Mouse (Mus musculus) myocyte (in vitro differentiated cells): Measurements from ENCODE around the gene Ndufb2. TPM values are rescaled to one million over a fixed set of nuclear protein-coding genes. Genes with fewer than 3 reads are reported as not detected.

ENCODE experiments used
- H3K27me3 ChIP-seq: one replicate; pipeline ENCODE4 v1.6.1; 2011; ENCODE audit not compliant: control insufficient read depth, insufficient read depth, insufficient read length
- H3K36me3 ChIP-seq: one replicate; pipeline ENCODE4 v1.6.1; 2011; ENCODE audit not compliant: control insufficient read depth, insufficient read depth
- H3K4me2 ChIP-seq: one replicate; pipeline ENCODE4 v1.6.1; 2011; ENCODE audit warnings: low read depth, control low read depth
- H3K4me3 ChIP-seq: one replicate; pipeline ENCODE4 v1.5.1; 2011; ENCODE audit warnings: mild to moderate bottlenecking, control low read depth, moderate library complexity
- H3K79me2 ChIP-seq: one replicate; pipeline ENCODE4 v1.6.1; 2011; ENCODE audit not compliant: control insufficient read depth, insufficient read depth
- H3ac ChIP-seq: one replicate; pipeline ENCODE4 v1.6.1; 2011; ENCODE audit not compliant: control insufficient read depth, insufficient read length
- CEBPB ChIP-seq: IDR thresholded peaks from 2 replicates; pipeline ENCODE4 v1.6.1; 2011; ENCODE audit warnings: mild to moderate bottlenecking, moderate library complexity; ENCODE audit not compliant: poor library complexity, insufficient read depth, severe bottlenecking
- E2F4 ChIP-seq: IDR thresholded peaks from one replicate; pipeline ENCODE4 v1.6.1; 2011; ENCODE audit warnings: mild to moderate bottlenecking, control low read depth, moderate library complexity; ENCODE audit not compliant: insufficient read depth
- MAX ChIP-seq: IDR thresholded peaks from one replicate; pipeline ENCODE4 v1.6.1; 2011; ENCODE audit warnings: low read depth, mild to moderate bottlenecking, control low read depth
- MYOD1 ChIP-seq, 3 experiments: IDR thresholded peaks; one replicate each; pipeline ENCODE4 v1.6.1; 2011; ENCODE audit warnings: control low read depth in 2 of 3, low read depth in 2 of 3, mild to moderate bottlenecking in 2 of 3, moderate library complexity in 1 of 3; ENCODE audit not compliant: insufficient read length in 2 of 3, control insufficient read depth in 1 of 3
- MYOG ChIP-seq, 3 experiments: IDR thresholded peaks; one replicate each; pipeline ENCODE4 v1.6.1; 2011; ENCODE audit warnings: control low read depth in 2 of 3, low read depth in 2 of 3, mild to moderate bottlenecking in 2 of 3; ENCODE audit not compliant: insufficient read length in 2 of 3, control insufficient read depth in 1 of 3, insufficient read depth in 1 of 3
- POLR2A ChIP-seq: IDR thresholded peaks from one replicate; pipeline ENCODE4 v1.6.1; 2011; ENCODE audit warnings: low read depth, mild to moderate bottlenecking, control low read depth, moderate library complexity; ENCODE audit not compliant: insufficient read length
- POLR2AphosphoS2 ChIP-seq: IDR thresholded peaks from one replicate; pipeline ENCODE4 v1.6.1; 2011; ENCODE audit warnings: low read depth, control low read depth; ENCODE audit not compliant: insufficient read length
- REST ChIP-seq: IDR thresholded peaks from one replicate; pipeline ENCODE4 v1.6.1; 2011; ENCODE audit warnings: mild to moderate bottlenecking, control low read depth, moderate library complexity; ENCODE audit not compliant: insufficient read depth, insufficient read length
- SRF ChIP-seq: IDR thresholded peaks from one replicate; pipeline ENCODE4 v1.6.1; 2011; ENCODE audit warnings: low read depth; ENCODE audit not compliant: control insufficient read depth, insufficient read length
- TCF12 ChIP-seq: IDR thresholded peaks from one replicate; pipeline ENCODE4 v1.6.1; 2011; ENCODE audit warnings: mild to moderate bottlenecking, control low read depth; ENCODE audit not compliant: poor library complexity, insufficient read depth, severe bottlenecking
- TCF3 ChIP-seq: IDR thresholded peaks from one replicate; pipeline ENCODE4 v1.6.1; 2011; ENCODE audit warnings: low read depth, control low read depth; ENCODE audit not compliant: insufficient read length
- USF1 ChIP-seq: IDR thresholded peaks from one replicate; pipeline ENCODE4 v1.6.1; 2011; ENCODE audit warnings: low read depth, mild to moderate bottlenecking, control low read depth, moderate library complexity
- polyA plus RNA-seq: library from polyadenylated mRNA; unstranded; fragments of >200 nt; fragmentation: generic; extraction: Trizol; gene quantifications from one replicate; pipeline ENCODE4 v1.2.1, GENCODE M21; 2012; ENCODE audit warnings: missing spikeins

Gene Ndufb2
- polyA plus RNA-seq, 1 experiment, result 267 TPM

DNA sequence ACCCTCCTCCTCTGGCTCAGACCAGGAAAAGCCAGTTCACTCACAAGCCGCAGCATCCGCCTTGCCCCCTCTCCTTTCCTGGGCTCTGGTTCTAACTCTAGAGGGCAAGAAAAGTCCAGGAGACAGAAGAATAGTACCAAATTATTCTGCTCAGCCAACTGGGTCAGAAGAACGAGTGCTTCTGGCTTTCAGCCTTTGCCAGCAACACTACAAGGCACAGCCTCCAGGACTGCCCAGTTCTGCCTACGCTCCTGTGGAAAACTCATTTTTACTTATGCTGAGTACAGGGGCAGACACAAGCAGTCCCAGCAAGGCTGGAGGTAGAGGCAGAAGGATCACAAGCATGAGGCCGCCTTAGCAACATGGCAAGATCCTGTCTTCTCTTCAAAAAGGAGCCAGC lies 44.3 kb upstream of the Ndufb2 start:
- TF ChIP-seq E2F4 (no peak), USF1 (no peak), TCF3 (no peak), TCF12 (no peak), MYOG (IDR thresholded peaks at IDR 0.05; ENCODE audit: control insufficient read depth in 1 of 3, insufficient read depth in 1 of 3, insufficient read length in 2 of 3, low read depth in 2 of 3) (no peak), MAX (no peak), SRF (no peak), CEBPB (no peak), MYOD1 (IDR thresholded peaks at IDR 0.05; ENCODE audit: control insufficient read depth in 1 of 3, insufficient read length in 2 of 3, low read depth in 2 of 3) (no peak), REST (no peak), POLR2A (no peak), POLR2AphosphoS2 (no peak)
- no peak overlapping the region for H3ac ChIP-seq
- no peak overlapping the region for H3K4me3 ChIP-seq
- no peak overlapping the region for H3K4me2 ChIP-seq
- H3K27me3 ChIP-seq, result no peaks in the 10 kb centered on the region
- peaks cover 3% of the 10 kb centered on the region for H3K79me2 ChIP-seq
- H3K36me3 ChIP-seq, result no peaks in the 10 kb centered on the region

DNA sequence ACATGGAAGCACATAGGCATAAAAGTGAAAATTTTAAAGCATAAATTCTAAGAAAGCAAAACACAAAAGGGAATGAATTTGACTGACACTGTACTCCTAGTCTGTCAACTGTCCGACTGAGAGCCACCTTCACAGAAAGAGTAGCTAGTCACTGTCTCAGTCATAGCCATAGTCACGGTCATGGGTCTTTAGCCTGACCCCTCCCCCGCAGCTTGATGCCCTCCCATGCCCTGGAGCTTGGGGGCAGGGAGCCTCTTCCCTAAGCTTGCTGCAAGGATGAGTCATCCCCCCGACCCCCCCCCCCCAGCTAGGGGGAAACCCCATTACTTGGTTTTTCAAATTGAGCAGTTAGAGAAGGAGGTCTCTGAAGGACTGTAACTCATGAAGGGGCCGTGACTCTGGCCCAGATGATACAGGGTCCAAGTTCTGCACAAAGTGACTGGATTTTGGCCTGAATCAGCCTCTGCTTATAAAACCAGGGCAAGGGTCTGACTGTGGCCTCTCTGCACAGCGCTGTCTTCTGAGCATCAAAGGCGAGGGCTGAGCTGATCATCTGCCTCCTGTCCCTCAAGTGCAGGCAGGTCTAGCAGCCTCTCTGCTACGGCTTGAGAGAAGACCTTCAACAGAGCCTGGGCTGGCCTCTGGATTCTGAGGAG lies 40.3 kb upstream of the Ndufb2 start:
- no peak overlapping the region for H3K4me3 ChIP-seq
- no peak overlapping the region for H3ac ChIP-seq
- H3K36me3 ChIP-seq, result no peaks in the 10 kb centered on the region
- TF ChIP-seq TCF3 (no peak), REST (no peak), E2F4 (no peak), MAX (no peak), SRF (no peak), POLR2A (no peak), CEBPB (no peak), TCF12 (no peak), POLR2AphosphoS2 (no peak), USF1 (no peak), MYOD1 (IDR thresholded peaks at IDR 0.05; ENCODE audit: control insufficient read depth in 1 of 3, insufficient read length in 2 of 3, low read depth in 2 of 3) (no peak), MYOG (IDR thresholded peaks at IDR 0.05; ENCODE audit: control insufficient read depth in 1 of 3, insufficient read depth in 1 of 3, insufficient read length in 2 of 3, low read depth in 2 of 3) (no peak)
- no peaks in the 10 kb centered on the region for H3K27me3 ChIP-seq
- H3K4me2 ChIP-seq, result peak overlapping the region; percentile 65
- peaks cover 3% of the 10 kb centered on the region for H3K79me2 ChIP-seq

DNA sequence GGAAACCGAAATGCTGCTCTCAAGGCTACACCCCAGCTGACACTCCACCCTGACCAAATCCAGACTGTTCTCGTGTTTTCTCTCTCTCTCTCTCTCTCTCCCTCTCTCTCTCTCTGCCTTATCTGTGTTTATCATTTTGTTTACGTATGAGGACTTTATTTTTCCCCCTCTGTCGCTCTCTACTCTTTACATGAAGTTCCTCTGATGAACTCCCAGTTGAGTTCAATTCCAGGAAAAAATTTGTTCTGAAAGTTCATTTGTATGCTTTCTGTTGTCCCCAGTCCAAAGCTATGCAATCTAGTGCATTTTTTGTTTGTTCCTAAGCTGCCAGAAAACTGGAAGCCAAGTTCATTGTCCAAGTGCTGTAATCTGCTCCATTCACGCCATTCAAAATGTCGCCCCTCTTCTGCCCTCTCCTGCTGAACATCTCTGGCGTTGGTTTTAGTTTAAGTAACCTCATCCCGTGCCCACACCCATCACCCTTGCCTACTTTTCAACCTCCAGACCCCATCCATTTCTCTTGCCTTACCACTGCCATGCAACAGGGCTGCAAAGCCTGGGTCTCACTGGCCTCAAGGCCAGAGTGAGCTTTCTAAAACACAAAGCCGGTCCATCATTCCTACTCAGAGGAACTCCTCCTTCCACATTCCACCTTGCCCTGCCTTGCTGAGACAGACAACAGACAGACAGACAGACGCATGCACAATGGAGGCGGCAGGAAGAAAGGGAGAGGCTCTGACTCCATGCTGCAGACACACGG lies 37.3 kb upstream of the Ndufb2 start:
- Histone ChIP-seq H3K36me3 (no peaks in the 10 kb centered on the region), H3K79me2 (peaks cover 3% of the 10 kb centered on the region), H3ac (no peak overlapping the region), H3K27me3 (no peaks in the 10 kb centered on the region), H3K4me2 (no peak overlapping the region), H3K4me3 (no peak overlapping the region)
- TF ChIP-seq MAX (no peak), POLR2A (no peak), CEBPB (no peak), SRF (no peak), MYOG (IDR thresholded peaks at IDR 0.05; ENCODE audit: control insufficient read depth in 1 of 3, insufficient read depth in 1 of 3, insufficient read length in 2 of 3, low read depth in 2 of 3) (no peak), TCF3 (no peak), TCF12 (no peak), POLR2AphosphoS2 (no peak), E2F4 (no peak), MYOD1 (IDR thresholded peaks at IDR 0.05; ENCODE audit: control insufficient read depth in 1 of 3, insufficient read length in 2 of 3, low read depth in 2 of 3) (no peak), USF1 (no peak), REST (no peak)

DNA sequence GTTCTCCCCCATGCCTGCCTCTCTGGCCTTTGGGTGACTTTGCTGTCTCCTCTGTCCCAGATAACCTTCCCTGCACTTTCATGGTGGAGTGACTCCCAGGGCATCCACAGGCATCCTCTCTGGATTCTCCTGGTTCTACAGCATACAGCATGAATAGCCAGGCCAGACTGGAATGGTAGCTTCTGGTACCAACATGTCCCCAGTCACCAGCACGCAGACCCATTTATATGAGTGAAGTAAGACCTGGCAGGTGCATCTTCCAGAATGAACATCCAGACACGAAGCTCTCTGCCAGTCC lies 36.8 kb upstream of the Ndufb2 start:
- H3ac ChIP-seq, result no peak overlapping the region
- H3K4me2 ChIP-seq, result no peak overlapping the region
- H3K4me3 ChIP-seq, result no peak overlapping the region
- H3K36me3 ChIP-seq, result no peaks in the 10 kb centered on the region
- peaks cover 3% of the 10 kb centered on the region for H3K79me2 ChIP-seq
- TF ChIP-seq TCF3 (no peak), MYOD1 (IDR thresholded peaks at IDR 0.05; ENCODE audit: control insufficient read depth in 1 of 3, insufficient read length in 2 of 3, low read depth in 2 of 3) (no peak), REST (no peak), POLR2AphosphoS2 (no peak), USF1 (no peak), TCF12 (no peak), MAX (no peak), E2F4 (no peak), CEBPB (no peak), MYOG (IDR thresholded peaks at IDR 0.05; ENCODE audit: control insufficient read depth in 1 of 3, insufficient read depth in 1 of 3, insufficient read length in 2 of 3, low read depth in 2 of 3) (no peak), SRF (no peak), POLR2A (no peak)
- H3K27me3 ChIP-seq, result no peaks in the 10 kb centered on the region
